Mouse (Mus musculus): Measurements from ENCODE around the gene Tex37.

GRCm38 (mm10) chr6:70968291-70968690 is 49.6 kb upstream of the Tex37 start:
- no peak for TF ChIP-seq CTCF (IDR thresholded peaks at IDR 0.05; ENCODE audit: low read depth)
- TF ChIP-seq EP300 (optimal IDR thresholded peaks at IDR 0.05), result no peak

Data from stomach, postnatal 0 days (tissue).